Mouse (Mus musculus) induced T-regulatory cell, adult 2 months (primary cell): ENCODE results near the gene Kitl.

ENCODE experiments used
- DNase-seq: peaks from one replicate; pipeline ENCODE4 v3.0.0-alpha.2; 2012; ENCODE audit warnings: low read depth

Gene Kitl

GRCm38 (mm10) chr10:100026778-100027177, 11.3 kb downstream of the Kitl start:
- DNase-seq: no peak

- DNase-seq: no peak
Measured at GRCm38 (mm10) chr10:100030385-100030784, 15.0 kb downstream of the Kitl start.

GRCm38 (mm10) chr10:100030980-100031516, 15.6 kb downstream of the Kitl start:
- DNase-seq: no peak

GRCm38 (mm10) chr10:100031631-100032030, 16.2 kb downstream of the Kitl start:
- DNase-seq: no peak

- peak; percentile 25 for DNase-seq
Measured at GRCm38 (mm10) chr10:100032566-100032965, 17.1 kb downstream of the Kitl start.

- no peak for DNase-seq
Measured at GRCm38 (mm10) chr10:100036021-100036420, 20.6 kb downstream of the Kitl start.

GRCm38 (mm10) chr10:100038342-100038898, 23.0 kb downstream of the Kitl start:
- no peak for DNase-seq

GRCm38 (mm10) chr10:100038994-100039393, 23.6 kb downstream of the Kitl start:
- no peak for DNase-seq

- no peak for DNase-seq
Measured at GRCm38 (mm10) chr10:100043748-100044147, 28.3 kb downstream of the Kitl start.

- no peak for DNase-seq
Measured at GRCm38 (mm10) chr10:100044153-100044552, 28.7 kb downstream of the Kitl start.

GRCm38 (mm10) chr10:100051146-100051783, 35.8 kb downstream of the Kitl start:
- no peak for DNase-seq

GRCm38 (mm10) chr10:100052404-100052803, 37.0 kb downstream of the Kitl start:
- DNase-seq: no peak

- DNase-seq: no peak
Measured at GRCm38 (mm10) chr10:100052911-100053310, 37.5 kb downstream of the Kitl start.

- DNase-seq: no peak
Measured at GRCm38 (mm10) chr10:100054006-100054405, 38.6 kb downstream of the Kitl start.

- DNase-seq: no peak
Measured at GRCm38 (mm10) chr10:100055082-100055481, 39.7 kb downstream of the Kitl start.

GRCm38 (mm10) chr10:100057106-100057623, 41.7 kb downstream of the Kitl start:
- DNase-seq: no peak

- no peak for DNase-seq
Measured at GRCm38 (mm10) chr10:100059356-100059755, 43.9 kb downstream of the Kitl start.

- no peak for DNase-seq
Measured at GRCm38 (mm10) chr10:100065529-100066301, 50.3 kb downstream of the Kitl start.

- DNase-seq: no peak
Measured at GRCm38 (mm10) chr10:100066374-100066773, 50.9 kb downstream of the Kitl start.

GRCm38 (mm10) chr10:100072641-100073040, 57.2 kb downstream of the Kitl start:
- no peak for DNase-seq

- no peak for DNase-seq
Measured at GRCm38 (mm10) chr10:100073092-100073491, 57.7 kb downstream of the Kitl start.

GRCm38 (mm10) chr10:100101115-100101514, 85.7 kb downstream of the Kitl start:
- DNase-seq: no peak

GRCm38 (mm10) chr10:100111209-100111608, 95.8 kb downstream of the Kitl start:
- no peak for DNase-seq
